ENCODE assay signal across 13 mouse cellular contexts in genomic region chr17:25866172-25866571, GRCm38 (mm10). TPM values are rescaled to one million over a fixed set of nuclear protein-coding genes. Genes with fewer than 3 reads are reported as not detected.
A peak's percentile ranks its signal among the peaks of the same experiment; 100 is the strongest.
DNase-seq lines count a peak whose midpoint lies in the region; ATAC-seq and TF ChIP-seq lines count a peak whose summit lies in the region.
"Had no signal": no experiment of that assay in that cellular context is flagged by ENCODE, and none has a peak within 500 bp of the region (broad histone marks: within the 10 kb centered on the region; RNA-seq: fewer than 3 reads in every experiment).

No protein-coding gene starts in this region.

- H3K36me3 ChIP-seq in intestine, embryonic 15.5 days: no peaks in the 10 kb centered on the region
- H3K36me3 ChIP-seq in intestine, postnatal 0 days (ENCODE audit: control insufficient read depth, insufficient read depth): no peaks in the 10 kb centered on the region
- H3K36me3 ChIP-seq: lung, embryonic 15.5 days had no signal

- 81% methylated on average over 3 of the region's 3 CpGs for WGBS in intestine, embryonic 15.5 days
- WGBS in intestine, postnatal 0 days: 68% methylated on average over 3 of the region's 3 CpGs

- H3K4me3 ChIP-seq in intestine, embryonic 15.5 days (replicated peaks): no peak overlapping the region
- H3K4me3 ChIP-seq in intestine, postnatal 0 days (ENCODE audit: low read depth, low read length): no peak overlapping the region
- H3K4me3 ChIP-seq: lung, embryonic 15.5 days had no signal

- peaks cover 17% of the 10 kb centered on the region for H3K4me1 ChIP-seq in intestine, embryonic 15.5 days (replicated peaks)
- 0 out of 2 replicates have a peak, but pooled peaks cover 4% of the 10 kb centered on the region for H3K4me1 ChIP-seq in intestine, postnatal 0 days (replicated peaks; ENCODE audit: control insufficient read depth, insufficient read depth, low read length)

- no peaks in the 10 kb centered on the region for H3K27me3 ChIP-seq in intestine, embryonic 15.5 days (replicated peaks)
- no peaks in the 10 kb centered on the region for H3K27me3 ChIP-seq in intestine, postnatal 0 days (replicated peaks; ENCODE audit: control insufficient read depth, insufficient read depth, low read length)
- H3K27me3 ChIP-seq: lung, embryonic 15.5 days had no signal

- H3K27ac ChIP-seq in intestine, embryonic 15.5 days: no peak overlapping the region
- H3K27ac ChIP-seq in intestine, postnatal 0 days (ENCODE audit: low read depth, low read length): no peak overlapping the region
- H3K27ac ChIP-seq: embryonic facial prominence, embryonic 10.5 days; lung, embryonic 15.5 days had no signal

- TF ChIP-seq CTCF in intestine, postnatal 0 days (IDR thresholded peaks at IDR 0.05; ENCODE audit: low read depth): no peak

- H3K4me2 ChIP-seq in intestine, embryonic 15.5 days (replicated peaks): peak overlapping the region; percentile 27
- no peak overlapping the region for H3K4me2 ChIP-seq in intestine, postnatal 0 days (replicated peaks; ENCODE audit: low read depth)
- H3K4me2 ChIP-seq: lung, embryonic 15.5 days; midbrain, embryonic 11.5 days had no signal

- ATAC-seq in intestine, embryonic 15.5 days: no peak
- no peak for ATAC-seq in intestine, postnatal 0 days

- no peak overlapping the region for H3K9ac ChIP-seq in intestine, embryonic 15.5 days
- H3K9ac ChIP-seq in intestine, postnatal 0 days (ENCODE audit: low read depth, low read length): no peak overlapping the region
- H3K9ac ChIP-seq: lung, embryonic 15.5 days had no signal

- H3K9me3 ChIP-seq in intestine, embryonic 15.5 days: no peaks in the 10 kb centered on the region
- H3K9me3 ChIP-seq in intestine, postnatal 0 days (ENCODE audit: control insufficient read depth): no peaks in the 10 kb centered on the region
- H3K9me3 ChIP-seq: embryonic facial prominence, embryonic 10.5 days; lung, embryonic 15.5 days had no signal

- DNase-seq in adrenal gland, postnatal 14 days: peak; percentile 44
- no peak for DNase-seq in adrenal gland, adult 18-20 months (ENCODE audit: low spot score in 2 of 2)
- DNase-seq in adipocyte (ENCODE audit: low spot score): peak; percentile 48
- peak; percentile 71 to 78 for DNase-seq in kidney, postnatal 36 days
- DNase-seq in spleen, adult 12 weeks (ENCODE audit: low spot score): no peak
- DNase-seq in cerebellum, postnatal 4 days (ENCODE audit: low spot score in 2 of 2): no peak
- DNase-seq: cerebellum, adult 2 months; left cerebral cortex, postnatal 4 days had no signal

RNA-seq across cellular contexts. Expression of gene Mcrip2, which starts 2.4 kb away (rescaled TPM):
- total RNA-seq in adrenal gland, postnatal 14 days (2021): 336 and 337 TPM in 2 replicates
- 100 to 1,000 TPM; 302 to 373 TPM for total RNA-seq in adrenal gland, adult 18-20 months (2021)
- polyA plus RNA-seq in intestine, embryonic 15.5 days (2015; fragmentation: Nextera tagmentation; extraction: Ambion mirVana): 73.0 and 77.0 TPM in 2 replicates
- 51.0 and 55.9 TPM in 2 replicates for polyA plus RNA-seq in intestine, postnatal 0 days (2015; fragmentation: Nextera tagmentation; extraction: Ambion mirVana)

RNA-seq across cellular contexts. Expression of gene Wdr90, which starts 4.9 kb away (rescaled TPM):
- total RNA-seq in adrenal gland, postnatal 14 days (2021): 23.1 and 23.2 TPM in 2 replicates
- total RNA-seq in adrenal gland, adult 18-20 months (2021): 10 to 100 TPM; 16.7 to 18.0 TPM
- polyA plus RNA-seq in intestine, embryonic 15.5 days (2015; fragmentation: Nextera tagmentation; extraction: Ambion mirVana): 14.0 and 18.7 TPM in 2 replicates
- polyA plus RNA-seq in intestine, postnatal 0 days (2015; fragmentation: Nextera tagmentation; extraction: Ambion mirVana): 2.5 and 2.9 TPM in 2 replicates

RNA-seq across cellular contexts. Expression of gene Mettl26, which starts 8.7 kb away (rescaled TPM):
- total RNA-seq in adrenal gland, postnatal 14 days (2021): 72.1 and 88.0 TPM in 2 replicates
- total RNA-seq in adrenal gland, adult 18-20 months (2021): 100 to 1,000 TPM in 1 of 2 experiments, 10 to 100 TPM in 1; 97.4 to 106 TPM
- 53.5 and 67.8 TPM in 2 replicates for polyA plus RNA-seq in intestine, embryonic 15.5 days (2015; fragmentation: Nextera tagmentation; extraction: Ambion mirVana)
- polyA plus RNA-seq in intestine, postnatal 0 days (2015; fragmentation: Nextera tagmentation; extraction: Ambion mirVana): 46.6 and 51.7 TPM in 2 replicates

RNA-seq across cellular contexts. Expression of gene Wfikkn1, which starts 14.5 kb away (rescaled TPM):
- 1.2 and 1.5 TPM in 2 replicates for total RNA-seq in adrenal gland, postnatal 14 days (2021)
- 1 to 10 TPM in 1 of 2 experiments, under 1 TPM in 1; 0.93 to 2.0 TPM for total RNA-seq in adrenal gland, adult 18-20 months (2021)
- polyA plus RNA-seq in intestine, embryonic 15.5 days (2015; fragmentation: Nextera tagmentation; extraction: Ambion mirVana): 0.29 and 0.36 TPM in 2 replicates
- polyA plus RNA-seq in intestine, postnatal 0 days (2015; fragmentation: Nextera tagmentation; extraction: Ambion mirVana): 0.14 and 0.27 TPM in 2 replicates

RNA-seq across cellular contexts. Expression of gene Rhot2, which starts 21.5 kb away (rescaled TPM):
- 95.9 and 108 TPM in 2 replicates for total RNA-seq in adrenal gland, postnatal 14 days (2021)
- total RNA-seq in adrenal gland, adult 18-20 months (2021): 100 to 1,000 TPM; 110 TPM
- polyA plus RNA-seq in intestine, embryonic 15.5 days (2015; fragmentation: Nextera tagmentation; extraction: Ambion mirVana): 19.2 and 22.1 TPM in 2 replicates
- polyA plus RNA-seq in intestine, postnatal 0 days (2015; fragmentation: Nextera tagmentation; extraction: Ambion mirVana): 18.1 and 20.4 TPM in 2 replicates

Comparison
In these comparisons a context has a peak if more than half of its experiments do, and no peak if none do; other contexts are left out.
1. DNase-seq: peak in adrenal gland, postnatal 14 days (single experiment), adipocyte (single experiment) and kidney, postnatal 36 days (2 of 2); none in adrenal gland, adult 18-20 months (0 of 2), spleen, adult 12 weeks (single experiment) and cerebellum, postnatal 4 days (0 of 2).